Mouse (Mus musculus): ENCODE data around the gene Vmn2r38.
"Not testable (repeated sequence)": the region's sequence is repeated elsewhere in the genome, so short reads cannot be mapped to it uniquely, and the experiment has no call there.

The Vmn2r38 gene

GRCm38 (mm10) chr7:9097781-9098180 is at the start of gene Vmn2r38:
Gene Vmn2r38 (minus strand): TSS chr7:9097881.
- DNase-seq: not testable (repeated sequence)

- DNase-seq: not testable (repeated sequence)
Observed at GRCm38 (mm10) chr7:9065353-9065752, 32.3 kb downstream of the Vmn2r38 start.

GRCm38 (mm10) chr7:9030698-9031097 is 67.0 kb downstream of the Vmn2r38 start, which contains the start of gene Vmn2r39:
Gene Vmn2r39 (minus strand): TSS chr7:9030798.
- DNase-seq: not testable (repeated sequence)
